ENCODE assay signal across 8 mouse cellular contexts in genomic region chr7:127364166-127364565, GRCm38 (mm10). TPM values are rescaled to one million over a fixed set of nuclear protein-coding genes. Genes with fewer than 3 reads are reported as not detected.
A peak's percentile ranks its signal among the peaks of the same experiment; 100 is the strongest.
DNase-seq lines count a peak whose midpoint lies in the region; ATAC-seq and TF ChIP-seq lines count a peak whose summit lies in the region.

No protein-coding gene starts in this region.

- peak overlapping the region; percentile 74 for H3K4me2 ChIP-seq in heart, embryonic 11.5 days
- peak overlapping the region; percentile 54; the same call in 1 of the 2 replicates for H3K4me2 ChIP-seq in liver, postnatal 0 days (ENCODE audit: low read depth, low read length)

- no peak for ATAC-seq in heart, embryonic 11.5 days (replicated peaks; ENCODE audit: insufficient number of reproducible peaks, low FRiP score, low TSS enrichment)
- no peak for ATAC-seq in liver, postnatal 0 days
- ATAC-seq in megakaryocyte, adult 5-6 weeks (ENCODE audit: poor library complexity, severe bottlenecking), result no peak

- no peak for TF ChIP-seq CTCF in liver, postnatal 0 days (IDR thresholded peaks at IDR 0.05; ENCODE audit: low read depth)

- no peaks in the 10 kb centered on the region for H3K4me1 ChIP-seq in heart, embryonic 11.5 days (ENCODE audit: control insufficient read depth, insufficient read depth, low read length)
- H3K4me1 ChIP-seq in liver, postnatal 0 days (ENCODE audit: insufficient read depth), result 0 out of 2 replicates have a peak, but pooled peaks cover 3% of the 10 kb centered on the region

- TF ChIP-seq EP300 in liver, postnatal 0 days (IDR thresholded peaks at IDR 0.05; ENCODE audit: low read depth), result no peak

- no peaks in the 10 kb centered on the region for H3K36me3 ChIP-seq in heart, embryonic 11.5 days (ENCODE audit: control insufficient read depth, insufficient read depth, low read length)
- no peaks in the 10 kb centered on the region for H3K36me3 ChIP-seq in liver, postnatal 0 days (replicated peaks; ENCODE audit: insufficient read depth, low read length)

- H3K27ac ChIP-seq in heart, embryonic 11.5 days (ENCODE audit: low read depth, low read length), result no peak overlapping the region
- no peak overlapping the region for H3K27ac ChIP-seq in liver, postnatal 0 days (ENCODE audit: low read depth)

- H3K27me3 ChIP-seq in heart, embryonic 11.5 days (ENCODE audit: control insufficient read depth, insufficient read depth, low read length), result peaks cover 7% of the 10 kb centered on the region; the same call in 1 of the 2 replicates
- H3K27me3 ChIP-seq in liver, postnatal 0 days (ENCODE audit: insufficient read depth, low read length), result no peaks in the 10 kb centered on the region

- H3K4me3 ChIP-seq in heart, embryonic 11.5 days (ENCODE audit: low read depth, low read length), result no peak overlapping the region; the same call in 1 of the 2 replicates
- H3K4me3 ChIP-seq in liver, postnatal 0 days (ENCODE audit: low read depth, low read length), result no peak overlapping the region

- peak; percentile 30 for DNase-seq in adrenal gland, adult 2 months
- DNase-seq in adrenal gland, postnatal 4 days (ENCODE audit: low spot score in 2 of 2), result no peak
- peak; percentile 22 for DNase-seq in R1 (ENCODE audit: low read depth, low spot score)
- DNase-seq in liver, postnatal 0 days, result no peak
- DNase-seq in gastrocnemius, adult 8-10 months (ENCODE audit: low spot score in 2 of 2), result no peak
- no peak for DNase-seq in spleen, adult 12 weeks (ENCODE audit: low spot score)

- H3K9me3 ChIP-seq in heart, embryonic 11.5 days (replicated peaks; ENCODE audit: control insufficient read depth, low read length), result no peaks in the 10 kb centered on the region
- no peaks in the 10 kb centered on the region for H3K9me3 ChIP-seq in liver, postnatal 0 days (ENCODE audit: low read length)

- WGBS in heart, embryonic 11.5 days (ENCODE audit: insufficient replicate concordance), result 60% methylated on average over 4 of the region's 4 CpGs
- WGBS in liver, postnatal 0 days (ENCODE audit: insufficient replicate concordance), result 72% methylated on average over 4 of the region's 4 CpGs

- peak overlapping the region; percentile 66; the same call in 1 of the 2 replicates for H3K9ac ChIP-seq in heart, embryonic 11.5 days (ENCODE audit: low read depth, low read length)
- no peak overlapping the region for H3K9ac ChIP-seq in liver, postnatal 0 days (replicated peaks)

RNA-seq across cellular contexts. Expression of gene Zfp747, which starts 11.7 kb away (rescaled TPM):
- 10 to 100 TPM in 1 of 2 experiments, 1 to 10 TPM in 1; 8.0 to 11.2 TPM for total RNA-seq in adrenal gland, adult 2 months (2021)
- 4.4 and 6.7 TPM in 2 replicates for polyA plus RNA-seq in adrenal gland, adult 2 months (2012; rRNA removed)
- total RNA-seq in adrenal gland, postnatal 4 days (2021), result 10 to 100 TPM in 1 of 2 experiments, 1 to 10 TPM in 1; 9.9 to 10.4 TPM
- polyA plus RNA-seq in heart, embryonic 11.5 days (2014; fragmentation: Nextera tagmentation; extraction: Ambion mirVana), result 4.4 and 4.9 TPM in 2 replicates
- 1.5 TPM in 2 replicates for polyA plus RNA-seq in liver, postnatal 0 days (2015; fragmentation: Nextera tagmentation; extraction: Ambion mirVana)
- total RNA-seq in megakaryocyte, adult 5-6 weeks (2015), result 3.2 and 6.1 TPM in 2 replicates
- total RNA-seq in megakaryocyte, adult 5-6 weeks (2017), result 7.6 and 17.8 TPM in 2 replicates
- total RNA-seq in gastrocnemius, adult 8-10 months (2022), result 1 to 10 TPM; 3.0 to 3.4 (median 3.1) TPM

RNA-seq across cellular contexts. Expression of gene Zfp768, which starts 18.8 kb away (rescaled TPM):
- total RNA-seq in adrenal gland, adult 2 months (2021), result 10 to 100 TPM; 30.5 to 32.3 TPM
- polyA plus RNA-seq in adrenal gland, adult 2 months (2012; rRNA removed), result 52.5 and 54.2 TPM in 2 replicates
- total RNA-seq in adrenal gland, postnatal 4 days (2021), result 10 to 100 TPM; 32.6 to 33.9 TPM
- 4.7 and 6.0 TPM in 2 replicates for polyA plus RNA-seq in heart, embryonic 11.5 days (2014; fragmentation: Nextera tagmentation; extraction: Ambion mirVana)
- polyA plus RNA-seq in liver, postnatal 0 days (2015; fragmentation: Nextera tagmentation; extraction: Ambion mirVana), result 4.8 and 6.4 TPM in 2 replicates
- 2.0 and 2.4 TPM in 2 replicates for total RNA-seq in megakaryocyte, adult 5-6 weeks (2015)
- 3.9 and 4.6 TPM in 2 replicates for total RNA-seq in megakaryocyte, adult 5-6 weeks (2017)
- total RNA-seq in gastrocnemius, adult 8-10 months (2022), result 10 to 100 TPM; 39.1 to 55.1 (median 41.1) TPM

RNA-seq across cellular contexts. Expression of gene 9130019O22Rik, which starts 22.8 kb away (rescaled TPM):
- total RNA-seq in adrenal gland, adult 2 months (2021), result 1 to 10 TPM; 4.4 to 6.3 TPM
- polyA plus RNA-seq in adrenal gland, adult 2 months (2012; rRNA removed), result 2.5 and 3.3 TPM in 2 replicates
- total RNA-seq in adrenal gland, postnatal 4 days (2021), result 1 to 10 TPM; 5.2 to 5.7 TPM
- polyA plus RNA-seq in heart, embryonic 11.5 days (2014; fragmentation: Nextera tagmentation; extraction: Ambion mirVana), result 3.7 and 5.5 TPM in 2 replicates
- 0.89 and 1.2 TPM in 2 replicates for polyA plus RNA-seq in liver, postnatal 0 days (2015; fragmentation: Nextera tagmentation; extraction: Ambion mirVana)
- 1.8 TPM in 2 replicates for total RNA-seq in megakaryocyte, adult 5-6 weeks (2015)
- 5.0 TPM in 2 replicates for total RNA-seq in megakaryocyte, adult 5-6 weeks (2017)
- total RNA-seq in gastrocnemius, adult 8-10 months (2022), result 1 to 10 TPM; 1.5 to 2.5 (median 2.1) TPM

RNA-seq across cellular contexts. Expression of gene E430018J23Rik, which starts 29.3 kb away (rescaled TPM):
- 10 to 100 TPM in 1 of 2 experiments, 1 to 10 TPM in 1; 7.1 to 10.3 TPM for total RNA-seq in adrenal gland, adult 2 months (2021)
- polyA plus RNA-seq in adrenal gland, adult 2 months (2012; rRNA removed), result 8.9 and 10.0 TPM in 2 replicates
- total RNA-seq in adrenal gland, postnatal 4 days (2021), result 10 to 100 TPM; 11.7 to 12.8 TPM
- polyA plus RNA-seq in heart, embryonic 11.5 days (2014; fragmentation: Nextera tagmentation; extraction: Ambion mirVana), result 4.9 and 5.6 TPM in 2 replicates
- polyA plus RNA-seq in liver, postnatal 0 days (2015; fragmentation: Nextera tagmentation; extraction: Ambion mirVana), result 1.9 and 2.6 TPM in 2 replicates
- 0.36 and 0.40 TPM in 2 replicates for total RNA-seq in megakaryocyte, adult 5-6 weeks (2015)
- 1.7 and 2.8 TPM in 2 replicates for total RNA-seq in megakaryocyte, adult 5-6 weeks (2017)
- total RNA-seq in gastrocnemius, adult 8-10 months (2022), result 1 to 10 TPM; 1.6 to 2.2 (median 1.7) TPM

RNA-seq across cellular contexts. Expression of gene Zfp764, which starts 42.5 kb away (rescaled TPM):
- 1 to 10 TPM; 5.0 to 8.1 TPM for total RNA-seq in adrenal gland, adult 2 months (2021)
- 4.1 and 4.5 TPM in 2 replicates for polyA plus RNA-seq in adrenal gland, adult 2 months (2012; rRNA removed)
- 1 to 10 TPM; 7.8 to 8.0 TPM for total RNA-seq in adrenal gland, postnatal 4 days (2021)
- 4.6 and 4.8 TPM in 2 replicates for polyA plus RNA-seq in heart, embryonic 11.5 days (2014; fragmentation: Nextera tagmentation; extraction: Ambion mirVana)
- polyA plus RNA-seq in liver, postnatal 0 days (2015; fragmentation: Nextera tagmentation; extraction: Ambion mirVana), result 0.98 and 1.1 TPM in 2 replicates
- 8.5 and 10.5 TPM in 2 replicates for total RNA-seq in megakaryocyte, adult 5-6 weeks (2015)
- total RNA-seq in megakaryocyte, adult 5-6 weeks (2017), result 9.1 and 9.5 TPM in 2 replicates
- total RNA-seq in gastrocnemius, adult 8-10 months (2022), result 1 to 10 TPM; 1.4 to 2.3 (median 1.9) TPM

Comparison
In these comparisons a context has a peak if more than half of its experiments do, and no peak if none do; other contexts are left out.
1. DNase-seq: peak in adrenal gland, adult 2 months (single experiment) and R1 (single experiment); none in adrenal gland, postnatal 4 days (0 of 2), liver, postnatal 0 days (single experiment), gastrocnemius, adult 8-10 months (0 of 2) and spleen, adult 12 weeks (single experiment).
2. RNA of gene Zfp768, which starts 18.8 kb away (total RNA-seq): 39.1 to 55.1 TPM in gastrocnemius, adult 8-10 months, 32.6 to 33.9 TPM in adrenal gland, postnatal 4 days and 30.5 to 32.3 TPM in adrenal gland, adult 2 months; 2.0 to 4.6 TPM in megakaryocyte, adult 5-6 weeks; every median in the first group is over 4 times any median in the second.